Mouse (Mus musculus) olfactory bulb, adult 2 months (tissue): ENCODE measurements at regions not wholly inside any gene's neighbourhood (a gene's known extent, or its start where the extent isn't known, plus 50 kb on each side); places are given as distances from the start of the nearest gene placed in this dataset.

ENCODE experiments used
- CTCF ChIP-seq: fragments of 200-500 bp; IDR thresholded peaks from 2 replicates; pipeline ENCODE4 v1.5.1; 2012; ENCODE audit warnings: low read depth, mild to moderate bottlenecking, low read length, moderate library complexity; ENCODE audit not compliant: insufficient read depth
- POLR2A ChIP-seq: fragments of 200-500 bp; IDR thresholded peaks from 2 replicates; pipeline ENCODE4 v1.6.1; 2012; ENCODE audit warnings: mild to moderate bottlenecking, low read depth, low read length, moderate library complexity; ENCODE audit not compliant: insufficient read depth

DNA sequence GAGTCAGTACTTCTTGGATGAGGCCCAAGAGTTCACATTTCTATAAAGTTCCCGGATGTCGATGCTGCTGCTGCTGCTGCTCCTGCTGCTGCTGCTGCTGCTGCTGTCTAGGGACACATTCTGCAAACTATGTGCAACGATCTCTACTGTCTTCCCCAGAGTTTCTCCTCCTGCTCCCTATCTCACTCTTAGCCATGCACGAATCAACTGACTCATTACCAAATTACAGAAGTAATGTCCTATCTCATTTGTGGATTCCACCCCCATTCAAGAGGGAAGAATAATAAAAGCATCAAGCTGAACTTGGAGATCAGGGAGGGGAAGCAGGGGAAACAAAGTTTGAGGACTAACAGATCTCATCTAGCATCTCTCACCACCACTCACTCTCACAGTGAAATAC, 130.0 kb upstream of the Fam78b start:
- TF ChIP-seq CTCF = no peak
- no peak for TF ChIP-seq POLR2A
